Mouse (Mus musculus): ENCODE measurements around the gene Nrn1l.

GRCm38 (mm10) chr8:105860143-105860981 lies 33.0 kb upstream of the Nrn1l start, which contains the start of gene Nutf2:
- TF ChIP-seq CTCF (IDR thresholded peaks at IDR 0.05) (no peak), EP300 (IDR thresholded peaks at IDR 0.05) (no peak; the same call in 1 of the 2 replicates)
